Mouse (Mus musculus) spleen, adult 2 months (tissue): Measurements from ENCODE around the gene Gm9046.
"Not testable (repeated sequence)": the region's sequence is repeated elsewhere in the genome, so short reads cannot be mapped to it uniquely, and the experiment has no call there.

ENCODE experiments used
- CTCF ChIP-seq: fragments of 200-500 bp; IDR thresholded peaks from 2 replicates; pipeline ENCODE4 v1.5.1; 2011; ENCODE audit warnings: mild to moderate bottlenecking, inconsistent platforms; ENCODE audit not compliant: insufficient read depth, insufficient read length, insufficient replicate concordance; ENCODE audit errors: extremely low read depth
- POLR2A ChIP-seq: fragments of 200-500 bp; IDR thresholded peaks from 2 replicates; pipeline ENCODE4 v1.6.1; 2011; ENCODE audit warnings: low read depth, low read length, inconsistent platforms

GRCm38 (mm10) chr10:118337731-118338130, 5.3 kb downstream of the Gm9046 start, which contains the start of gene Gm9045:
- TF ChIP-seq CTCF, POLR2A: not testable (repeated sequence)
